Mouse (Mus musculus) MEL (cell line): ENCODE data around the gene Tas2r143. TPM values are rescaled to one million over a fixed set of nuclear protein-coding genes. Genes with fewer than 3 reads are reported as not detected.

Experiments used
- DNase-seq: peaks from one replicate; pipeline ENCODE4 v3.0.0; 2011; ENCODE audit warnings: low read depth, low spot score
- H3K27ac ChIP-seq: 2 replicates; pipeline ENCODE4 v1.5.1; 2012; ENCODE audit warnings: low read depth, mild to moderate bottlenecking, control low read depth, low read length, moderate library complexity; ENCODE audit not compliant: control insufficient read depth
- H3K27me3 ChIP-seq, 2 experiments: fragments of 150-350 bp in 1 of 2; sonication (generic) in 1 of 2; 2 replicates each; pipeline ENCODE4 v1.6.1; 2012; ENCODE audit warnings: low read length in 2 of 2, mild to moderate bottlenecking in 2 of 2, improper control_type of control experiment in 1 of 2, moderate library complexity in 1 of 2; ENCODE audit not compliant: insufficient read depth in 2 of 2, control insufficient read depth in 1 of 2
- H3K36me3 ChIP-seq, 2 experiments: 2 replicates each; pipeline ENCODE4 v1.6.1; 2012 to 2014; ENCODE audit warnings: low read length in 2 of 2, improper control_type of control experiment in 1 of 2, inconsistent platforms in 1 of 2, mild to moderate bottlenecking in 1 of 2; ENCODE audit not compliant: insufficient read depth in 2 of 2, control insufficient read depth in 1 of 2
- H3K4me1 ChIP-seq, 2 experiments: fragments of 150-350 bp in 1 of 2; sonication (generic) in 1 of 2; 2 replicates each; pipeline ENCODE4 v1.6.1; 2012; ENCODE audit warnings: low read length in 2 of 2, improper control_type of control experiment in 1 of 2, mild to moderate bottlenecking in 1 of 2; ENCODE audit not compliant: insufficient read depth in 2 of 2, control insufficient read depth in 1 of 2
- H3K4me3 ChIP-seq, 2 experiments: fragments of 150-350 bp in 1 of 2; sonication (generic) in 1 of 2; 2 replicates each; pipeline ENCODE4 v1.5.1; 2012; ENCODE audit warnings: low read depth in 2 of 2, low read length in 2 of 2, mild to moderate bottlenecking in 2 of 2, moderate library complexity in 2 of 2, control low read depth in 1 of 2, improper control_type of control experiment in 1 of 2; ENCODE audit not compliant: control insufficient read depth in 1 of 2, insufficient read depth in 1 of 2
- H3K79me2 ChIP-seq: 2 replicates; pipeline ENCODE4 v1.6.1; 2012; ENCODE audit warnings: mild to moderate bottlenecking, low read length, moderate library complexity; ENCODE audit not compliant: control insufficient read depth, poor library complexity, insufficient read depth
- H3K9ac ChIP-seq: 2 replicates; pipeline ENCODE4 v1.6.1; 2012; ENCODE audit warnings: low read depth, mild to moderate bottlenecking, control low read depth, low read length, moderate library complexity; ENCODE audit not compliant: control insufficient read depth, poor library complexity, severe bottlenecking
- H3K9me3 ChIP-seq: fragments of 150-350 bp; sonication (generic); replicated peaks from 2 replicates; pipeline ENCODE4 v1.6.1; 2012; ENCODE audit warnings: mild to moderate bottlenecking, low read length, improper control_type of control experiment, moderate library complexity; ENCODE audit not compliant: insufficient read depth
- BHLHE40 ChIP-seq: IDR thresholded peaks from 2 replicates; pipeline ENCODE4 v1.6.1; 2012; ENCODE audit warnings: low read depth, mild to moderate bottlenecking, inconsistent platforms, low read length, improper control_type of control experiment, borderline replicate concordance
- CTCF ChIP-seq, 3 experiments: IDR thresholded peaks in 2 of 3; conservative IDR thresholded peaks in 1 of 3; 2 replicates each; pipeline ENCODE4 v1.5.1; 2011 to 2012; ENCODE audit warnings: low read length in 3 of 3, low read depth in 2 of 3, mild to moderate bottlenecking in 2 of 3, improper control_type of control experiment in 1 of 3, inconsistent platforms in 1 of 3, mixed read lengths in 1 of 3, moderate library complexity in 1 of 3; ENCODE audit not compliant: control insufficient read depth in 1 of 3, insufficient read depth in 1 of 3, poor library complexity in 1 of 3, severe bottlenecking in 1 of 3
- EP300 ChIP-seq, 2 experiments: IDR thresholded peaks; 2 replicates each; pipeline ENCODE4 v1.6.1; 2011; ENCODE audit warnings: improper control_type of control experiment in 2 of 2, low read length in 2 of 2, low read depth in 1 of 2, mild to moderate bottlenecking in 1 of 2
- ETS1 ChIP-seq: IDR thresholded peaks from 2 replicates; pipeline ENCODE4 v1.6.1; 2012; ENCODE audit warnings: low read depth, mild to moderate bottlenecking, inconsistent platforms, low read length, improper control_type of control experiment, moderate library complexity
- MAZ ChIP-seq: IDR thresholded peaks from 2 replicates; pipeline ENCODE4 v1.6.1; 2012; ENCODE audit warnings: low read depth, mild to moderate bottlenecking, inconsistent platforms, low read length, improper control_type of control experiment
- MEF2A ChIP-seq: IDR thresholded peaks from 2 replicates; pipeline ENCODE4 v1.6.1; 2014; ENCODE audit warnings: low read depth, mild to moderate bottlenecking, inconsistent platforms, low read length, improper control_type of control experiment; ENCODE audit not compliant: poor library complexity, insufficient replicate concordance, severe bottlenecking; ENCODE audit errors: extremely low read depth
- MXI1 ChIP-seq: IDR thresholded peaks from 2 replicates; pipeline ENCODE4 v1.6.1; 2011; ENCODE audit warnings: mild to moderate bottlenecking, low read depth, low read length, improper control_type of control experiment
- MYB ChIP-seq: IDR thresholded peaks from 2 replicates; pipeline ENCODE4 v1.6.1; 2011; ENCODE audit warnings: mild to moderate bottlenecking, low read depth, low read length, improper control_type of control experiment
- MYC ChIP-seq: IDR thresholded peaks from 2 replicates; pipeline ENCODE4 v1.6.1; 2011; ENCODE audit warnings: low read depth, mild to moderate bottlenecking, low read length, improper control_type of control experiment, moderate library complexity
- RCOR1 ChIP-seq: IDR thresholded peaks from 2 replicates; pipeline ENCODE4 v1.6.1; 2012; ENCODE audit warnings: low read depth, mild to moderate bottlenecking, inconsistent platforms, low read length, improper control_type of control experiment
- SMC3 ChIP-seq: IDR thresholded peaks from 2 replicates; pipeline ENCODE4 v1.6.1; 2011; ENCODE audit warnings: low read depth, low read length, improper control_type of control experiment
- TAL1 ChIP-seq: IDR thresholded peaks from 2 replicates; pipeline ENCODE4 v1.6.1; 2012; ENCODE audit warnings: mild to moderate bottlenecking, inconsistent platforms, low read length, moderate library complexity, mixed read lengths
- TBP ChIP-seq: IDR thresholded peaks from 2 replicates; pipeline ENCODE4 v1.8.0; 2011; ENCODE audit warnings: low read depth, low read length, improper control_type of control experiment
- TCF12 ChIP-seq: IDR thresholded peaks from 2 replicates; pipeline ENCODE4 v1.6.1; 2014; ENCODE audit warnings: low read depth, mild to moderate bottlenecking, inconsistent platforms, low read length, improper control_type of control experiment, moderate library complexity
- USF1 ChIP-seq: IDR thresholded peaks from 2 replicates; pipeline ENCODE4 v1.6.1; 2014; ENCODE audit warnings: low read depth, mild to moderate bottlenecking, inconsistent platforms, low read length, improper control_type of control experiment, moderate library complexity
- ZNF384 ChIP-seq: IDR thresholded peaks from 2 replicates; pipeline ENCODE4 v1.6.1; 2012; ENCODE audit warnings: low read depth, mild to moderate bottlenecking, inconsistent platforms, low read length, improper control_type of control experiment
- polyA plus RNA-seq, 2 experiments: library from polyadenylated mRNA; stranded (reverse) in 1 of 2; unstranded in 1 of 2; fragments of >175 nt in 1 of 2; fragments of >200 nt in 1 of 2; gene quantifications; 2 replicates each; pipeline versions ENCODE4 v1.2.1 to v1.2.4; 2012; ENCODE audit warnings: low replicate concordance in 2 of 2, low read depth in 1 of 2; ENCODE audit not compliant: insufficient read length in 2 of 2, insufficient read depth in 1 of 2, missing spikeins in 1 of 2
- total RNA-seq: library from RNA; depleted of rRNA; stranded (reverse); fragments of 300-350 nt; gene quantifications from 2 replicates; pipeline ENCODE4 v1.2.3, GENCODE M21; 2012

Gene Tas2r143
- total and polyA plus RNA-seq, 3 experiments, result not detected

DNA sequence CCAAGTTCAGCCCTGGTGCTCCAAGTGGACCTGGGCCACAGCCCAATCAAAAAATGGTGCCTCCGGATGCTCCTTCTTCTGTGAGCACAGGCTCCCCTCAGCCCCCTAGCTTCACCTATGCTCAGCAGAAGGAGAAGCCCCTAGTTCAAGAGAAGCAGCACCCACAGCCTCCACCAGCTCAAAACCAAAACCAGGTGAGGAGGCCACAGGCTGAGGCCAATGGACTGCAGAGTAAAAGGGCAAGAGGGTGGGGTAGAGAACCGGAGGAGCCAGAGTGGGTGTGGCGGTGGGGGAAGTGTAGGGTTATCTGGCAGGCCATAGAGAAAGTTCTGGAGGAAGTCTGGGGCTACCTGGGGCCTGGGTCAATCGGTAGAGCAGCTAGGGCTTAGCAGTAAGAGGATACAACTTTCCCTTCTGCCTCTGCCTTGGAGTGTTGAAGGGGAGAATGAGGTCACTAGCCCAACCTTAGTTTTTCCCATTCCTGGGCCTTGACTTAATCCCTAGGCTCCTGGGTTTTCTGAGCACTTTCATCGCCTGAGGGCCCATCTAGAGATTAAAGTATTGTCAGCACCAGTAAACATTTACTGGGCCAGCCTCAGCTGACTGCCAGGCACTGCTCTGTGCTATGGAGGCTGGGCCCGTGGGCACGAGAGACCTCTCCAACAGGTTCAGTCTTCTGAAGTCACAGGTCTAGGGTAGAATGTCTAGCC is 48.1 kb upstream of the Tas2r143 start:
- Histone ChIP-seq H3K4me3 (no peak overlapping the region; a peak in 1 of 4 replicates), H3K9me3 (no peaks in the 10 kb centered on the region), H3K79me2 (peaks cover 3% of the 10 kb centered on the region), H3K27me3 (no peaks in the 10 kb centered on the region), H3K4me1 (peaks cover 11 to 48% of the 10 kb centered on the region in 2 experiments), H3K36me3 (peaks cover 0 to 30% of the 10 kb centered on the region in 2 experiments; a peak in 2 of 4 replicates), H3K9ac (peak overlapping the region; percentile 3; the same call in 1 of the 2 replicates), H3K27ac (peak overlapping the region; percentile 75)
- DNase-seq, result peak; percentile 36
- no peak for TF ChIP-seq CTCF (IDR thresholded peaks at IDR 0.05 in 2 of 3, conservative IDR thresholded peaks at IDR 0.05 in 1 of 3; ENCODE audit: control insufficient read depth in 1 of 3, insufficient read depth in 1 of 3, low read depth in 2 of 3, low read length in 3 of 3, poor library complexity in 1 of 3, severe bottlenecking in 1 of 3)
- TF ChIP-seq MAZ, result 0 out of 2 replicates have a peak, but pooled peaks have one; percentile 44
- no peak for TF ChIP-seq MYC
- no peak for TF ChIP-seq RCOR1

DNA sequence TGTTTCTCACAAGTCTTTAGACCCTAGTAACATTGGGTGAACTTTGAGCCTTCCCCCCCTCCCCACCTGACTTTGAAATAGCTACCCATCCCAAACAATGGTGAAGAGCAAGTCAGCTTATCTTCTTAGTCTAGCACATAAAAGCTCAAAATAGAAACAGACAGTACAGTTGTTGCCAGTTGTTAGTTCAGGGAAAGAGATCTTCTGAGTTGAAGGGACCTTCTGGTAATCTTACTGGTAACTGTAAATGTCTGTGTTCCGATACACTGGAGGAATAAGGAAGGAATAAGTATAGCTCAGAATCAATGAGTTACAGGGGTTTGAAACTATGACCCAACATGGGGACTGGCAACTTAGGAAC is 47.6 kb upstream of the Tas2r143 start:
- Histone ChIP-seq H3K27me3 (no peaks in the 10 kb centered on the region), H3K36me3 (peaks cover 0 to 30% of the 10 kb centered on the region in 2 experiments; a peak in 2 of 4 replicates), H3K9ac (peak overlapping the region; percentile 3; the same call in 1 of the 2 replicates), H3K27ac (peak overlapping the region; percentile 75), H3K4me3 (no peak overlapping the region; a peak in 1 of 4 replicates), H3K79me2 (peaks cover 3% of the 10 kb centered on the region), H3K4me1 (peaks cover 11 to 48% of the 10 kb centered on the region in 2 experiments), H3K9me3 (no peaks in the 10 kb centered on the region)
- TF ChIP-seq SMC3 (no peak), MEF2A (peak; percentile 81; the same call in 1 of the 2 replicates), EP300 (IDR thresholded peaks at IDR 0.05; ENCODE audit: low read depth in 1 of 2, low read length in 2 of 2) (peak; percentile 58 to 72), MXI1 (peak; percentile 12; the same call in 1 of the 2 replicates), ZNF384 (no peak), TBP (peak; percentile 80), BHLHE40 (no peak), MYB (peak; percentile 43; the same call in 1 of the 2 replicates), USF1 (no peak), TAL1 (peak; percentile 37), TCF12 (peak; percentile 39; the same call in 1 of the 2 replicates), ETS1 (peak; percentile 50; the same call in 1 of the 2 replicates)
- DNase-seq, result peak; percentile 60
